13 mouse cellular contexts compared by ENCODE assay signal in the genomic region with DNA sequence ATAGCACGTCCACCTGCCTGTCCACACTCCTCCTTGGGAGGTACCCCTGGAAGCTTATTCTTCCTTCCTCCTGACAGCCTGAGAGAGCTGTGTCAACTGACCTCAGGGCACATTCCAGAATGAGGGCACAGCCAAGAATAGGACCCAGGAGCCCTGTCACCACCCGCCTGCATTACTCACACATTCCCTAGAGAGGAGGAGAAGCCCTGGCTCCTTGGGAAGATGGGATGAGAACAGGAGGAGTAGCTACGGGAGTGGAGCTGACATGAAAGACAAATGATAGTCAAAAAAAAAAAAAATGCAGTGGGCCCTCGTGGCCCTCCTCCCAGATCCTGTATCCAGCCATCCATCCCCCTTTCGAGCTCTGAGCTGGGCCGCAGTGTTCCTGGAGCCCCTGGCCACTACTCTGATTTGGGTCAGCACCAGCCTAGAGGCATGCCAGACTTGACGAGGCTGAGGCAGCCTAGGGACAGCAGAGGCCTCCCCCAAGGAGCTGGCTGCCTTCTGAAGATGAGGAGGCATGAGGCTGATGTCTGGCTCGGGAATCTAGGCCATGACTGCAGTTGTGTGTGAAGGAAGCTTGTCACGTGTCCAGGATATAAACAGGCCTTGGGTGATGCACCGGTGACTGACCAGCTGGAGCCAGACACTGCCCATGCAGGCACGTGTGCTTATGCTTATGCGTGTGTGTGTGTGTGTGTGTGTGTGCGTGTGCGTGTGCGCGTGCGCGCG. TPM values are rescaled to one million over a fixed set of nuclear protein-coding genes. Genes with fewer than 3 reads are reported as not detected.
A peak's percentile ranks its signal among the peaks of the same experiment; 100 is the strongest.
DNase-seq lines count a peak whose midpoint lies in the region; ATAC-seq and TF ChIP-seq lines count a peak whose summit lies in the region.
"Had no signal": no experiment of that assay in that cellular context is flagged by ENCODE, and none has a peak within 500 bp of the region (broad histone marks: within the 10 kb centered on the region; RNA-seq: fewer than 3 reads in every experiment).

No protein-coding gene starts in this region.

- H3K36me3 ChIP-seq in heart, embryonic 11.5 days (ENCODE audit: control insufficient read depth, insufficient read depth, low read length), result no peaks in the 10 kb centered on the region
- no peaks in the 10 kb centered on the region for H3K36me3 ChIP-seq in stomach, postnatal 0 days (ENCODE audit: control insufficient read depth, insufficient read depth, low read length)
- no peaks in the 10 kb centered on the region for H3K36me3 ChIP-seq in liver, postnatal 0 days (replicated peaks; ENCODE audit: insufficient read depth, low read length)
- H3K36me3 ChIP-seq: neural tube, embryonic 12.5 days; stomach, embryonic 15.5 days had no signal

- peak overlapping the region; percentile 83 for H3K27ac ChIP-seq in heart, embryonic 11.5 days (ENCODE audit: low read depth, low read length)
- H3K27ac ChIP-seq in stomach, postnatal 0 days (replicated peaks), result peak overlapping the region; percentile 67
- no peak overlapping the region for H3K27ac ChIP-seq in liver, postnatal 0 days (ENCODE audit: low read depth)
- H3K27ac ChIP-seq: neural tube, embryonic 12.5 days; stomach, embryonic 15.5 days had no signal

- no peaks in the 10 kb centered on the region for H3K27me3 ChIP-seq in heart, embryonic 11.5 days (ENCODE audit: control insufficient read depth, insufficient read depth, low read length)
- no peaks in the 10 kb centered on the region for H3K27me3 ChIP-seq in stomach, postnatal 0 days (ENCODE audit: control insufficient read depth, insufficient read depth, low read length)
- H3K27me3 ChIP-seq in liver, postnatal 0 days (ENCODE audit: insufficient read depth, low read length), result no peaks in the 10 kb centered on the region
- H3K27me3 ChIP-seq: neural tube, embryonic 12.5 days; stomach, embryonic 15.5 days had no signal

- DNase-seq in frontal cortex, postnatal 36 days (ENCODE audit: low spot score in 2 of 2), result peak; percentile 21 to 53
- no peak for DNase-seq in frontal cortex, postnatal 14 days (ENCODE audit: low spot score in 2 of 2)
- DNase-seq in ovary, adult 18-20 months (ENCODE audit: low spot score), result peak; percentile 2
- no peak for DNase-seq in ovary, postnatal 14 days (ENCODE audit: low spot score)
- peak; percentile 50 for DNase-seq in stomach, postnatal 0 days (ENCODE audit: low spot score)
- no peak for DNase-seq in left cerebral cortex, postnatal 4 days
- no peak for DNase-seq in liver, postnatal 0 days

- no peak for ATAC-seq in heart, embryonic 11.5 days (replicated peaks; ENCODE audit: insufficient number of reproducible peaks, low FRiP score, low TSS enrichment)
- peak; percentile 70 for ATAC-seq in stomach, postnatal 0 days (ENCODE audit: low FRiP score, low TSS enrichment)
- ATAC-seq in liver, postnatal 0 days, result no peak

- no peak for TF ChIP-seq CTCF in stomach, postnatal 0 days (IDR thresholded peaks at IDR 0.05; ENCODE audit: low read depth)
- TF ChIP-seq CTCF in liver, postnatal 0 days (IDR thresholded peaks at IDR 0.05; ENCODE audit: low read depth), result no peak

- 59% methylated on average over 19 of the region's 19 CpGs for WGBS in heart, embryonic 11.5 days (ENCODE audit: insufficient replicate concordance)
- 55% methylated on average over 19 of the region's 19 CpGs for WGBS in stomach, postnatal 0 days
- 78% methylated on average over 19 of the region's 19 CpGs for WGBS in liver, postnatal 0 days (ENCODE audit: insufficient replicate concordance)

- intact Hi-C loops in left cerebral cortex, postnatal 4 days (cut with DNase I), result no loop called here

- TF ChIP-seq EP300 in stomach, postnatal 0 days (optimal IDR thresholded peaks at IDR 0.05), result no peak
- no peak for TF ChIP-seq EP300 in liver, postnatal 0 days (IDR thresholded peaks at IDR 0.05; ENCODE audit: low read depth)

- peaks cover 28% of the 10 kb centered on the region for H3K4me1 ChIP-seq in heart, embryonic 11.5 days (ENCODE audit: control insufficient read depth, insufficient read depth, low read length)
- H3K4me1 ChIP-seq in stomach, postnatal 0 days (replicated peaks; ENCODE audit: control insufficient read depth, insufficient read depth), result 0 out of 2 replicates have a peak, but pooled peaks cover 3% of the 10 kb centered on the region
- H3K4me1 ChIP-seq in liver, postnatal 0 days (ENCODE audit: insufficient read depth), result no peaks in the 10 kb centered on the region
- H3K4me1 ChIP-seq: stomach, embryonic 15.5 days had no signal

- H3K9me3 ChIP-seq in heart, embryonic 11.5 days (replicated peaks; ENCODE audit: control insufficient read depth, low read length), result no peaks in the 10 kb centered on the region
- H3K9me3 ChIP-seq in stomach, postnatal 0 days (ENCODE audit: control insufficient read depth, low read length), result no peaks in the 10 kb centered on the region
- no peaks in the 10 kb centered on the region for H3K9me3 ChIP-seq in liver, postnatal 0 days (ENCODE audit: low read length)
- H3K9me3 ChIP-seq: neural tube, embryonic 12.5 days; stomach, embryonic 15.5 days had no signal

- H3K4me3 ChIP-seq in heart, embryonic 11.5 days (ENCODE audit: low read depth, low read length), result no peak overlapping the region
- no peak overlapping the region for H3K4me3 ChIP-seq in stomach, postnatal 0 days (ENCODE audit: low read depth, low read length)
- H3K4me3 ChIP-seq in liver, postnatal 0 days (ENCODE audit: low read depth, low read length), result no peak overlapping the region
- H3K4me3 ChIP-seq: neural tube, embryonic 12.5 days; stomach, embryonic 15.5 days had no signal

- H3K9ac ChIP-seq in heart, embryonic 11.5 days (ENCODE audit: low read depth, low read length), result 0 out of 2 replicates have a peak overlapping the region, but pooled peaks have one; percentile 22
- H3K9ac ChIP-seq in stomach, postnatal 0 days (ENCODE audit: low read length), result no peak overlapping the region
- no peak overlapping the region for H3K9ac ChIP-seq in liver, postnatal 0 days (replicated peaks)
- H3K9ac ChIP-seq: neural tube, embryonic 12.5 days; stomach, embryonic 15.5 days had no signal

- no peak overlapping the region for H3K4me2 ChIP-seq in heart, embryonic 11.5 days
- no peak overlapping the region for H3K4me2 ChIP-seq in stomach, postnatal 0 days (replicated peaks; ENCODE audit: low read depth)
- H3K4me2 ChIP-seq in liver, postnatal 0 days (ENCODE audit: low read depth, low read length), result no peak overlapping the region
- H3K4me2 ChIP-seq: neural tube, embryonic 12.5 days; stomach, embryonic 15.5 days had no signal

RNA-seq across cellular contexts. Expression of gene Wfikkn2, which starts 13.8 kb away (rescaled TPM):
- polyA plus RNA-seq in heart, embryonic 11.5 days (2014; fragmentation: Nextera tagmentation; extraction: Ambion mirVana), result 1.1 and 1.8 TPM in 2 replicates
- polyA plus RNA-seq in stomach, postnatal 0 days (2015; fragmentation: Nextera tagmentation; extraction: Ambion mirVana), result 1.4 and 1.9 TPM in 2 replicates
- 1 to 10 TPM; 1.0 to 1.8 TPM for total RNA-seq in left cerebral cortex, postnatal 4 days (2021)
- polyA plus RNA-seq in liver, postnatal 0 days (2015; fragmentation: Nextera tagmentation; extraction: Ambion mirVana), result 0.39 and 0.54 TPM in 2 replicates

RNA-seq across cellular contexts. Expression of gene Tob1, which starts 20.7 kb away (rescaled TPM):
- polyA plus RNA-seq in heart, embryonic 11.5 days (2014; fragmentation: Nextera tagmentation; extraction: Ambion mirVana), result 27.3 and 29.7 TPM in 2 replicates
- polyA plus RNA-seq in stomach, postnatal 0 days (2015; fragmentation: Nextera tagmentation; extraction: Ambion mirVana), result 71.1 and 74.1 TPM in 2 replicates
- 10 to 100 TPM; 27.3 to 28.3 TPM for total RNA-seq in left cerebral cortex, postnatal 4 days (2021)
- polyA plus RNA-seq in liver, postnatal 0 days (2015; fragmentation: Nextera tagmentation; extraction: Ambion mirVana), result 47.8 and 53.1 TPM in 2 replicates

RNA-seq across cellular contexts. Expression of gene Gm21885, which starts 49.7 kb away (rescaled TPM):
- polyA plus RNA-seq in heart, embryonic 11.5 days (2014; fragmentation: Nextera tagmentation; extraction: Ambion mirVana), result not detected in 2 replicates
- not detected in 2 replicates for polyA plus RNA-seq in stomach, postnatal 0 days (2015; fragmentation: Nextera tagmentation; extraction: Ambion mirVana)
- total RNA-seq in left cerebral cortex, postnatal 4 days (2021), result not detected
- polyA plus RNA-seq in liver, postnatal 0 days (2015; fragmentation: Nextera tagmentation; extraction: Ambion mirVana), result 0.42 and 0.43 TPM in 2 replicates
- total RNA-seq: gastrocnemius, postnatal 36 days; left cerebral cortex, adult 8-10 months had no signal
- polyA plus RNA-seq: cortical plate, adult 2 months; neural tube, embryonic 12.5 days had no signal

Comparison
In these comparisons a context has a peak if more than half of its experiments do, and no peak if none do; other contexts are left out.
1. DNase-seq: peak in frontal cortex, postnatal 36 days (2 of 2), ovary, adult 18-20 months (single experiment) and stomach, postnatal 0 days (single experiment); none in frontal cortex, postnatal 14 days (0 of 2), ovary, postnatal 14 days (single experiment), left cerebral cortex, postnatal 4 days (single experiment) and liver, postnatal 0 days (single experiment).